Mouse (Mus musculus) hindbrain, postnatal 0 days (tissue): Measurements from ENCODE around the gene Ihh. TPM values are rescaled to one million over a fixed set of nuclear protein-coding genes. Genes with fewer than 3 reads are reported as not detected.

ENCODE experiments used
- ATAC-seq: fragments of 200-750 bp; cut with Nextera tagmentation; 2 replicates; pipeline ENCODE4 v1.8.0; 2017; ENCODE audit warnings: mild to moderate bottlenecking, moderate TSS enrichment, moderate library complexity
- DNase-seq: peaks from one replicate; pipeline ENCODE4 v3.0.0-alpha.2; 2015; ENCODE audit warnings: low spot score
- H3K27ac ChIP-seq: fragments of 300-500 bp; sonication (generic); 2 replicates; pipeline ENCODE4 v1.5.1; 2014; ENCODE audit warnings: mild to moderate bottlenecking
- H3K27me3 ChIP-seq: fragments of 300-500 bp; sonication (generic); 2 replicates; pipeline ENCODE4 v1.6.1; 2014; ENCODE audit warnings: low read length, mixed read lengths; ENCODE audit not compliant: insufficient read depth
- H3K36me3 ChIP-seq: fragments of 300-500 bp; sonication (generic); 2 replicates; pipeline ENCODE4 v1.6.1; 2014; ENCODE audit warnings: low read length, mixed read lengths; ENCODE audit not compliant: insufficient read depth
- H3K4me1 ChIP-seq: fragments of 300-500 bp; sonication (generic); 2 replicates; pipeline ENCODE4 v1.6.1; 2014; ENCODE audit warnings: antibody characterized with exemption, low read length, mixed read lengths; ENCODE audit not compliant: insufficient read depth
- H3K4me2 ChIP-seq: fragments of 300-500 bp; sonication (generic); 2 replicates; pipeline ENCODE4 v1.6.1; 2014; ENCODE audit warnings: low read depth, mild to moderate bottlenecking, low read length, moderate library complexity, mixed read lengths
- H3K4me3 ChIP-seq: fragments of 300-500 bp; sonication (generic); 2 replicates; pipeline ENCODE4 v1.5.1; 2014; ENCODE audit warnings: low read length
- H3K9ac ChIP-seq: fragments of 300-500 bp; sonication (generic); replicated peaks from 2 replicates; pipeline ENCODE4 v1.6.1; 2014; ENCODE audit warnings: mild to moderate bottlenecking, low read length, moderate library complexity, mixed read lengths
- H3K9me3 ChIP-seq: fragments of 300-500 bp; sonication (generic); 2 replicates; pipeline ENCODE4 v1.6.1; 2016; ENCODE audit warnings: low read length, mixed read lengths
- CTCF ChIP-seq: IDR thresholded peaks from 2 replicates; pipeline ENCODE4 v1.5.1; 2016; ENCODE audit warnings: antibody characterized with exemption, control low read depth, low read depth
- WGBS: fragments of 180-500 bp; shearing (Covaris S2); extraction: QIAGEN DNeasy Blood & Tissue Kit; methylation state at CpG from one replicate; pipeline ENCODE4 v1.1.7; 2014; 5-methylcytosine and 5-hydroxymethylcytosine counted together
- polyA plus RNA-seq: library from polyadenylated mRNA; unstranded; fragments of >200 nt; fragmentation: Nextera tagmentation; extraction: Ambion mirVana; gene quantifications from 2 replicates; pipeline ENCODE4 v1.2.1, GENCODE M21; 2015
- total RNA-seq: library from RNA; depleted of rRNA; stranded (reverse); fragments of >200 nt; gene quantifications from 2 replicates; pipeline ENCODE4 v1.2.3, GENCODE M21; 2014

The Ihh gene
- total and polyA plus RNA-seq, 2 experiments from 2014 or later, result 0.11 to 0.31 TPM

- no peaks in the 10 kb centered on the region for H3K4me1 ChIP-seq
- peak; percentile 90 for TF ChIP-seq CTCF
- DNase-seq (peak; percentile 36), ATAC-seq (no peak)
- H3K9me3 ChIP-seq, result no peaks in the 10 kb centered on the region
- WGBS, result 36% methylated on average over 6 of the region's 6 CpGs
- no peak overlapping the region for H3K4me2 ChIP-seq
- no peak overlapping the region for H3K9ac ChIP-seq
- H3K4me3 ChIP-seq, result no peak overlapping the region
- H3K36me3 ChIP-seq, result no peaks in the 10 kb centered on the region
- H3K27ac ChIP-seq, result no peak overlapping the region
- no peaks in the 10 kb centered on the region for H3K27me3 ChIP-seq
Measured at GRCm38 (mm10) chr1:74926721-74927120, 24.8 kb downstream of the Ihh start.

- TF ChIP-seq CTCF, result 0 out of 2 replicates have a peak, but pooled peaks have one; percentile 11
- Histone ChIP-seq H3K9me3 (no peaks in the 10 kb centered on the region), H3K4me1 (no peaks in the 10 kb centered on the region), H3K36me3 (no peaks in the 10 kb centered on the region), H3K27me3 (no peaks in the 10 kb centered on the region), H3K4me3 (no peak overlapping the region), H3K9ac (no peak overlapping the region), H3K4me2 (no peak overlapping the region), H3K27ac (no peak overlapping the region)
- 62% methylated on average over 4 of the region's 4 CpGs for WGBS
- DNase-seq, result no peak
- ATAC-seq, result no peak
Measured at GRCm38 (mm10) chr1:74924464-74924863, 27.0 kb downstream of the Ihh start.

- Histone ChIP-seq H3K36me3 (no peaks in the 10 kb centered on the region), H3K9me3 (no peaks in the 10 kb centered on the region), H3K4me1 (0 out of 2 replicates have a peak, but pooled peaks cover 3% of the 10 kb centered on the region), H3K4me2 (0 out of 2 replicates have a peak overlapping the region, but pooled peaks have one; percentile 25), H3K9ac (no peak overlapping the region), H3K27ac (no peak overlapping the region), H3K27me3 (no peaks in the 10 kb centered on the region), H3K4me3 (no peak overlapping the region)
- ATAC-seq, result no peak
- WGBS, result 21% methylated on average over 13 of the region's 13 CpGs
- DNase-seq, result no peak
- TF ChIP-seq CTCF, result peak; percentile 46
Measured at GRCm38 (mm10) chr1:74915706-74916105, 35.8 kb downstream of the Ihh start.

GRCm38 (mm10) chr1:74902191-74902590 lies 49.3 kb downstream of the Ihh start:
- H3K4me1 ChIP-seq, result 0 out of 2 replicates have a peak, but pooled peaks cover 6% of the 10 kb centered on the region
- ATAC-seq (no peak), DNase-seq (no peak)
- no peaks in the 10 kb centered on the region for H3K9me3 ChIP-seq
- no peak overlapping the region for H3K9ac ChIP-seq
- no peak for TF ChIP-seq CTCF
- H3K27ac ChIP-seq, result no peak overlapping the region
- no peak overlapping the region for H3K4me3 ChIP-seq
- 24% methylated on average over 6 of the region's 6 CpGs for WGBS
- H3K36me3 ChIP-seq, result no peaks in the 10 kb centered on the region
- H3K27me3 ChIP-seq, result peaks cover 32% of the 10 kb centered on the region
- no peak overlapping the region for H3K4me2 ChIP-seq

DNA sequence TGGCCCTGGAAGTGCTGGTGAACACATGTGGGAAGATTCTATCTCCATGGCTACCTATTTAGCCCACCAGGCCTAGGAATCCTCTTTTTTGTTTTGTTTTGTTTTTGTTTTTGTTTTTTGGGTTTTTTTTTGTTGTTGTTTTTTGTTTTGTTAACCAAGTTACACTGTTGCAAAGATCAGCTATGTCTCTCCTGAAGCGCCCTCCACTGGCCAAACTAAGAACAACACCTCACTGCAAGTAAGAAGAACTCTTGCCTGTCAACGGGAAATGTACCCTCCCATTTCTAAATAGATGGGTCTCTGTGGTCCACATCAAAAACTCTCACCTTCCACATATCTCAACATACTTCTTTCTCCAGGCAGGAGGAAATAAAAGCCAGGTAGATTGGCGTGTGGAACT lies 49.8 kb downstream of the Ihh start:
- TF ChIP-seq CTCF, result peak; percentile 63
- H3K27me3 ChIP-seq, result peaks cover 34% of the 10 kb centered on the region
- 3% methylated on average over 3 of the region's 3 CpGs for whole genome bisulfite sequencing
- H3K9ac ChIP-seq, result no peak overlapping the region
- no peaks in the 10 kb centered on the region for H3K36me3 ChIP-seq
- H3K4me1 ChIP-seq, result 0 out of 2 replicates have a peak, but pooled peaks cover 6% of the 10 kb centered on the region
- no peaks in the 10 kb centered on the region for H3K9me3 ChIP-seq
- H3K4me2 ChIP-seq, result no peak overlapping the region
- no peak for ATAC-seq
- no peak overlapping the region for H3K27ac ChIP-seq
- peak; percentile 81 for DNase-seq
- H3K4me3 ChIP-seq, result no peak overlapping the region

DNA sequence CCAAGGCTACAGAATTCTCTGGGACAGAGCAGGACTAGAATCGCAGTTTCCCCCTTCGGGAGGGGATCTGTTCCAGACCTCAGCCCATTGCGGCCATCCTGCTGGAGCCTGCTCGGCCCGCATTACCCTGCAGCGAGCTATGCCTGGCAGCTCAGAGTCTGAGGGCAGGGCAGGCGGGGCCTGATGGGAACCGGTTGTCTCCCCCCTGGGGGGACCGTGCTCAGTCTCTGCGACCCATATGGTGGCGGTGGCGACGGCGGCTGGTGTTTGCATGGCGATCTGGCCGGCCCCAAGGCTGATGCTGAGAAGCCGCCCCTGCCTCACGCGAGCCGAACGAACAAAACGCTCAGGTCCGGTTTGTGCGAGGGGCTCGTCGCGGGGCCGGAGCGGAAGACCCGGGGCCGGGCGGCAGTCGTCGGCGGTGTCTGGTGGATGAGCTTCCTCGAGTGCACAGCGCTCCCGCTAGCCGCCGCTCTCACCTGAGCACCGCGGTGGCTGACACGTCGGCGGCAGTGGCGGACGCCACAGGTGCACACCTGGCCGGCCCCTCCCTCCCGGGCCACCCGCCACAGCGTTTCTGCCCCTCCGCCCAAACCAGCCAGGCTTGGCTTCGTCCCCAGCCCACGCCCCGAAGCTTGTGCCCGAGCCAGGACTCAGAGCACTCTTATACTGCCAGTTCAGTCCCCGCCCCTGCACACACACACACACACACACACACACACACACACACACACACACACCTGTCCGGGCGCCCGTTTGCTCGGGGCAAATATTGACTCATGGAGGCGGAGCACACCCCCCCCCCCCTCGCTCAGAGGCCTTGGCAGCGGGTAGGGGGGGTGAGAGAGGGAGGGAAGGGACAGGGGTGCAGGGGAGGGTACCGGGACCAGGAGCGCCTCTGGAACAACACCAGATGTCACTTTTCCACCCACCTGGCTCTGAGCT lies 50.9 kb downstream of the Ihh start:
- Histone ChIP-seq H3K9me3 (no peaks in the 10 kb centered on the region), H3K4me3 (peak overlapping the region; percentile 31), H3K4me1 (0 out of 2 replicates have a peak, but pooled peaks cover 6% of the 10 kb centered on the region), H3K9ac (peak overlapping the region; percentile 22; the same call in 1 of the 2 replicates), H3K36me3 (no peaks in the 10 kb centered on the region), H3K27ac (no peak overlapping the region), H3K27me3 (peaks cover 40% of the 10 kb centered on the region), H3K4me2 (peak overlapping the region; percentile 58)
- TF ChIP-seq CTCF, result no peak
- ATAC-seq (peak; percentile 33), DNase-seq (peak; percentile 16)
- WGBS, result 2% methylated on average over 54 of the region's 66 CpGs
